Mouse (Mus musculus) kidney, embryonic 15.5 days (tissue): Measurements from ENCODE around the gene Ikzf3. TPM values are rescaled to one million over a fixed set of nuclear protein-coding genes. Genes with fewer than 3 reads are reported as not detected.

Experiments used
- ATAC-seq: fragments of 200-750 bp; cut with Nextera tagmentation; replicated peaks from 2 replicates; pipeline ENCODE4 v1.8.0; 2017; ENCODE audit warnings: moderate TSS enrichment; ENCODE audit not compliant: low FRiP score
- H3K27ac ChIP-seq: fragments of 300-500 bp; sonication (generic); 2 replicates; pipeline ENCODE4 v1.5.1; 2015; ENCODE audit warnings: mild to moderate bottlenecking, inconsistent platforms
- H3K27me3 ChIP-seq: fragments of 300-500 bp; sonication (generic); 2 replicates; pipeline ENCODE4 v1.6.1; 2015; ENCODE audit warnings: inconsistent platforms
- H3K36me3 ChIP-seq: fragments of 300-500 bp; sonication (generic); 2 replicates; pipeline ENCODE4 v1.6.1; 2015; ENCODE audit warnings: inconsistent platforms
- H3K4me1 ChIP-seq: fragments of 300-500 bp; sonication (generic); 2 replicates; pipeline ENCODE4 v1.6.1; 2015; ENCODE audit warnings: inconsistent platforms
- H3K4me2 ChIP-seq: fragments of 300-500 bp; sonication (generic); 2 replicates; pipeline ENCODE4 v1.6.1; 2015; ENCODE audit warnings: moderate library complexity, mild to moderate bottlenecking, inconsistent platforms
- H3K4me3 ChIP-seq: fragments of 300-500 bp; sonication (generic); replicated peaks from 2 replicates; pipeline ENCODE4 v1.5.1; 2015; ENCODE audit warnings: mild to moderate bottlenecking, inconsistent platforms
- H3K9ac ChIP-seq: fragments of 300-500 bp; sonication (generic); 2 replicates; pipeline ENCODE4 v1.6.1; 2015; ENCODE audit warnings: mild to moderate bottlenecking, inconsistent platforms
- H3K9me3 ChIP-seq: fragments of 300-500 bp; sonication (generic); replicated peaks from 2 replicates; pipeline ENCODE4 v1.6.1; 2016; ENCODE audit warnings: inconsistent platforms
- WGBS: fragments of 180-500 bp; shearing (Covaris S2); methylation state at CpG from one replicate; pipeline ENCODE4 v1.1.7; 2015; ENCODE audit warnings: mixed read lengths; 5-methylcytosine and 5-hydroxymethylcytosine counted together
- polyA plus RNA-seq: library from polyadenylated mRNA; unstranded; fragments of >200 nt; fragmentation: Nextera tagmentation; extraction: Ambion mirVana; gene quantifications from 2 replicates; pipeline ENCODE4 v1.2.1, GENCODE M21; 2015

The Ikzf3 gene
- polyA plus RNA-seq, 1 experiment from 2014 or later: 0.43 TPM

DNA sequence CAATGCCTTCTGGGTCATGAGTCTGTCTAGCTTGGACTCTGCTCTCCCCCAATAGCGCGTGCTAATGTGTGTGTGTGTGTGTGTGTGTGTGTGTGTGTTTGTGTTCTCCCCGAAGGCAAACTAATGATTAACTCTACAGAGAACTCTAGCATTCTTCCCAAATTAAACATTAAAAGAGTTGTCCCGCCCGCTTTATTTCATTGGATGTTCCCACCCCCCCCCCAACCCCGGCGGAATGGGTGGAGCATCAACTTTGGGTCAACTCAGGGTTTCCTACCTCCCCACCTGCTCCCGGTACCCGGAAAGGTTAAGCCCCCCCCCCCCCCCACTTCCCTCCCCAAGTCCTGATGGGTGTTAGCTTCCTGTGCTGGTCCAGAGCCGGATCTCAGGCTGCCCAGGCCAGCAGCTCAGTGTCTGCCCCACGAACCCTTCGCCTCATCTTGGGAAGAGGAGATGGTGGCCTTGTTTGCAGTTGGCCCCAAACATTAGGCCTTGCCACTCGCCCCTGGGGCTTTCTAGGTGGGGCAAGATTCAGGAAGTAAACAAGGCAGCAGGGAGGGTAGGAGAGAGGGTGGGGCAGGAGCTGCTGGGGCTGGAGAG lies 97.5 kb downstream of the Ikzf3 start:
- Histone ChIP-seq H3K4me2 (peak overlapping the region; percentile 61), H3K36me3 (peaks cover 20% of the 10 kb centered on the region), H3K27ac (peak overlapping the region; percentile 96), H3K4me3 (peak overlapping the region; percentile 47), H3K27me3 (peaks cover 29% of the 10 kb centered on the region), H3K9ac (peak overlapping the region; percentile 35), H3K4me1 (peaks cover 52% of the 10 kb centered on the region), H3K9me3 (no peaks in the 10 kb centered on the region)
- ATAC-seq: peak; percentile 43; the same call in 1 of the 2 replicates
- 35% methylated on average over 13 of the region's 13 CpGs for WGBS

DNA sequence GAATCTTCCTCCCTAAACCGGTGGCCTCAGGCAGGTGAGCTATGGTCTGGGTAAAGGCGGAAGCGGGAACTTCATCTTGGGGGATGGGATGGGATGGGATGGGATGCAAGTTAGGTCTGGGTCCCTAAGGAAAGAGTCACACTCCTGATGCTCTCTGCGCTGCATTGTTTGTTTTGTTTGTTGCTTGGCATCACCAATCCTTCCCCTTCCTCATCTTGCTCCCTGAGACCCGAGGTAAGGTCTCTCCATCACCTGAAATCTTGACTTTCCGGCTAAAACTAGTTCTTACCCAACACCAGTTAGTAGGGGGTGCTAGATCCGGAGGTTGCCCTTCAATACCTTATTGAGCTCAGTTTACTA lies 98.4 kb downstream of the Ikzf3 start:
- no peak for ATAC-seq
- H3K4me1 ChIP-seq: peaks cover 52% of the 10 kb centered on the region
- peak overlapping the region; percentile 50 for H3K4me2 ChIP-seq
- H3K27ac ChIP-seq: peak overlapping the region; percentile 96
- H3K9me3 ChIP-seq: no peaks in the 10 kb centered on the region
- peak overlapping the region; percentile 35 for H3K9ac ChIP-seq
- H3K27me3 ChIP-seq: peaks cover 29% of the 10 kb centered on the region
- H3K36me3 ChIP-seq: peaks cover 12% of the 10 kb centered on the region
- peak overlapping the region; percentile 47 for H3K4me3 ChIP-seq
- 17% methylated on average over 7 of the region's 7 CpGs for WGBS

GRCm38 (mm10) chr11:98446562-98447474 lies 99.0 kb downstream of the Ikzf3 start:
- WGBS: 3% methylated on average over 33 of the region's 33 CpGs
- Histone ChIP-seq H3K9me3 (no peaks in the 10 kb centered on the region), H3K9ac (peak overlapping the region; percentile 35), H3K4me1 (peaks cover 52% of the 10 kb centered on the region), H3K4me2 (peak overlapping the region; percentile 50), H3K4me3 (peak overlapping the region; percentile 47), H3K27me3 (peaks cover 29% of the 10 kb centered on the region), H3K36me3 (peaks cover 6% of the 10 kb centered on the region; the same call in 1 of the 2 replicates), H3K27ac (peak overlapping the region; percentile 96)
- peak; percentile 74 for ATAC-seq

GRCm38 (mm10) chr11:98446213-98446561 lies 99.6 kb downstream of the Ikzf3 start, which contains the start of gene Grb7:
Gene Grb7, plus strand, starts transcription at chr11:98446394.
- WGBS: 3% methylated on average over 5 of the region's 5 CpGs
- peaks cover 29% of the 10 kb centered on the region for H3K27me3 ChIP-seq
- H3K4me1 ChIP-seq: peaks cover 52% of the 10 kb centered on the region
- H3K27ac ChIP-seq: peak within 1 kb of the TSS; percentile 96
- H3K9me3 ChIP-seq: no peaks in the 10 kb centered on the region
- H3K36me3 ChIP-seq: peaks cover 3% of the 10 kb centered on the region; the same call in 1 of the 2 replicates
- peak; percentile 44 for ATAC-seq
- H3K9ac ChIP-seq: peak within 1 kb of the TSS; percentile 35
- peak within 1 kb of the TSS; percentile 50 for H3K4me2 ChIP-seq
- peak within 1 kb of the TSS; percentile 47 for H3K4me3 ChIP-seq

- ATAC-seq: no peak
- no peak overlapping the region for H3K9ac ChIP-seq
- H3K4me3 ChIP-seq: no peak overlapping the region
- H3K27ac ChIP-seq: peak overlapping the region; percentile 96
- peaks cover 50% of the 10 kb centered on the region for H3K4me1 ChIP-seq
- peaks cover 29% of the 10 kb centered on the region for H3K27me3 ChIP-seq
- no peaks in the 10 kb centered on the region for H3K9me3 ChIP-seq
- H3K4me2 ChIP-seq: peak overlapping the region; percentile 50
- no peaks in the 10 kb centered on the region for H3K36me3 ChIP-seq
- WGBS: 39% methylated on average over 4 of the region's 4 CpGs
Measured at GRCm38 (mm10) chr11:98445679-98446078, 100.2 kb downstream of the Ikzf3 start.

GRCm38 (mm10) chr11:98445238-98445637 lies 100.6 kb downstream of the Ikzf3 start:
- H3K4me3 ChIP-seq: no peak overlapping the region
- WGBS: 45% methylated on average over 1 of the region's 1 CpGs
- no peak overlapping the region for H3K9ac ChIP-seq
- peak overlapping the region; percentile 96 for H3K27ac ChIP-seq
- no peak for ATAC-seq
- H3K27me3 ChIP-seq: peaks cover 29% of the 10 kb centered on the region
- H3K9me3 ChIP-seq: no peaks in the 10 kb centered on the region
- no peaks in the 10 kb centered on the region for H3K36me3 ChIP-seq
- peaks cover 46% of the 10 kb centered on the region for H3K4me1 ChIP-seq
- peak overlapping the region; percentile 50; the same call in 1 of the 2 replicates for H3K4me2 ChIP-seq

GRCm38 (mm10) chr11:98443688-98444087 lies 102.1 kb downstream of the Ikzf3 start:
- H3K27ac ChIP-seq: no peak overlapping the region
- H3K9ac ChIP-seq: no peak overlapping the region
- no peak overlapping the region for H3K4me2 ChIP-seq
- no peaks in the 10 kb centered on the region for H3K36me3 ChIP-seq
- H3K4me1 ChIP-seq: peaks cover 31% of the 10 kb centered on the region
- H3K4me3 ChIP-seq: no peak overlapping the region
- ATAC-seq: no peak
- WGBS: 89% methylated on average over 1 of the region's 1 CpGs
- no peaks in the 10 kb centered on the region for H3K9me3 ChIP-seq
- peaks cover 27% of the 10 kb centered on the region for H3K27me3 ChIP-seq

- H3K4me2 ChIP-seq: peak within 1 kb of the TSS; percentile 78
- peak within 1 kb of the TSS; percentile 65 for H3K4me3 ChIP-seq
- peaks cover 40% of the 10 kb centered on the region for H3K36me3 ChIP-seq
- H3K27ac ChIP-seq: peak within 1 kb of the TSS; percentile 48
- peaks cover 9% of the 10 kb centered on the region for H3K4me1 ChIP-seq
- WGBS: 2% methylated on average over 43 of the region's 43 CpGs
- H3K9ac ChIP-seq: peak within 1 kb of the TSS; percentile 50
- no peaks in the 10 kb centered on the region for H3K9me3 ChIP-seq
- ATAC-seq: peak; percentile 87
- H3K27me3 ChIP-seq: no peaks in the 10 kb centered on the region
Measured at GRCm38 (mm10) chr11:98438331-98439158, 107.3 kb downstream of the Ikzf3 start, which contains the start of gene Mien1. Gene Mien1, minus strand, starts transcription at chr11:98438991.

- no peaks in the 10 kb centered on the region for H3K27me3 ChIP-seq
- peak overlapping the region; percentile 65; the same call in 1 of the 2 replicates for H3K4me3 ChIP-seq
- H3K9ac ChIP-seq: no peak overlapping the region
- H3K36me3 ChIP-seq: peaks cover 51% of the 10 kb centered on the region
- H3K4me1 ChIP-seq: peaks cover 9% of the 10 kb centered on the region
- H3K4me2 ChIP-seq: peak overlapping the region; percentile 78; the same call in 1 of the 2 replicates
- H3K9me3 ChIP-seq: no peaks in the 10 kb centered on the region
- 0 out of 2 replicates have a peak overlapping the region, but pooled peaks have one; percentile 48 for H3K27ac ChIP-seq
- no peak for ATAC-seq
- WGBS: 77% methylated on average over 6 of the region's 6 CpGs
Measured at GRCm38 (mm10) chr11:98437441-98437840, 108.4 kb downstream of the Ikzf3 start.

DNA sequence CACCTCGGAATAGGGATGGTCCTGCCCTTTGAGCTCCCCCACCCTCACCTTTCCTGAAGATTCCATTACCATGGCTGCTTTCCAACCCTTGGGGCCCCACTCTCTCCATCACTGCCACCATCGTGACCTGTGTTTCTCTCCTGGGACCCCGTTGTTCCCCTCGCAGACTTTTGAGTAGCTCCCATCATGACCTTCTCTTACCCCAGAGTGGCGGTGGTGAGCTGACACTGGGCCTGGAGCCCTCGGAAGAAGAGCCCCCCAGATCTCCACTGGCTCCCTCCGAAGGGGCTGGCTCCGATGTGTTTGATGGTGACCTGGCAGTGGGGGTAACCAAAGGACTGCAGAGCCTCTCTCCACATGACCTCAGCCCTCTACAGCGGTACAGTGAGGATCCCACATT lies 110.1 kb downstream of the Ikzf3 start:
- 87% methylated on average over 9 of the region's 9 CpGs for WGBS

DNA sequence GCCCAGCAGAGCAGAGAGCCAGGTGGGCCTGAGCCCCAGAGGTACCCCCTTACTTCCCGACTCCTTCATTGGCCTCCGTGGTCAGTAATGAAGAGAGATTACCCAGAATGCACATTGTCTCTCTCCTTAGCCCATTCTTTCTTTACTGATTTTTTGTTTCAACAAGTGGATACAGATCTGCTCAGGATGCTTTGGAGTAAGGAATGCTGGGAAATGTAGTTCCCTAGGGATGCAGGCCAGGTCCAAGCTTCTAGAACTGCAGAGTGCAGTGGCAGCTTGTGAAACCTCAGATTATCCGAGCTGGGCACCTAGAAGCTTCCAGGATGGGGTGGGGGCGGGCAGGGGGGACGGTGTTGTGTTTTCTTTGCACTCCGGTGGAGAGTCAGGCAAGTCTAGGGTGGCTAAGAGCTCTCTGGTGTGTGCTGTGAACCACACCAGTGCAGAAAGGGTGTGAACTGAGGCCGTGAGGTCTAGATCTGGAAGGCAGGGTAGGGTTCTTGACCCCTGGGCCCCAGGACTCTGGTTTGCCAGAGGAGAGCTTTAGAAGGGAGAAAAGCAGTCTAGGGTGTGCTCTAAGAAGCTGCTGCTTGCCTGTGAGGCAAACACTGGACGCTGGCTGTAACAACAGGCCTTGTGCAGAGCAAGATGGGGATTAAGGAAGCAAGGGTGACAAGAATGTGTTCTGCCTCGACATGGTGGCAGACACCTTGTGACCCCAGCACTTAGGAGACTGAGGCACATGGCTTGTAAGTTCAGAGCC lies 113.9 kb downstream of the Ikzf3 start:
- 83% methylated on average over 9 of the region's 9 CpGs for WGBS
- no peak for ATAC-seq

More for the DNA sequence above, 110.1 kb downstream of the Ikzf3 start:
- Histone ChIP-seq H3K4me1 (peaks cover 9% of the 10 kb centered on the region), H3K36me3 (peaks cover 68% of the 10 kb centered on the region), H3K4me3 (no peak overlapping the region), H3K9ac (no peak overlapping the region), H3K27ac (no peak overlapping the region), H3K4me2 (no peak overlapping the region), H3K27me3 (no peaks in the 10 kb centered on the region), H3K9me3 (no peaks in the 10 kb centered on the region)
- no peak for ATAC-seq

More for the DNA sequence above, 113.9 kb downstream of the Ikzf3 start:
- H3K4me2 ChIP-seq: no peak overlapping the region
- no peak overlapping the region for H3K9ac ChIP-seq
- no peaks in the 10 kb centered on the region for H3K27me3 ChIP-seq
- H3K4me3 ChIP-seq: no peak overlapping the region
- no peaks in the 10 kb centered on the region for H3K4me1 ChIP-seq
- peaks cover 98% of the 10 kb centered on the region for H3K36me3 ChIP-seq
- H3K27ac ChIP-seq: no peak overlapping the region
- H3K9me3 ChIP-seq: no peaks in the 10 kb centered on the region
